In the genomic region with DNA sequence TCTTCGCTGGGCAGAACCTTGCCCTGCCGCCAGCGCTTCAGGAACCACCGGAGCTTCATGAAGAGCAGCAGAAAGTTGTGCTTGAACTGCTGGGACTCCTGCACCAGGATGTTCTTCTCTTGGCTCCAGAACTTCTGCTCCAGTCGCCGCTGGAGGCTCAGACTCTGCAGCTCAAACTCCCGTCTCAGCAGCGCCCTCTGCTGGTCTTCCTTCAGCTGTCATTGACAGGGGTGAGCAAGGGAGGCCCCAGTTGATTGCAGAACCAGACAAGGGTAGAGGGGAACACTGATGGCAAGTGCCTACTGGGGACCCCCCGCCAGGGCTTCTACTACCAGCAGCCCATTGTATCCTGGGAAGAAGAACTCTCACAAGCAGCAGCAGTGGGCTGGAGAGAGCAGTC, we compare ENCODE assay signal across 8 mouse cellular contexts. TPM values are rescaled to one million over a fixed set of nuclear protein-coding genes. Genes with fewer than 3 reads are reported as not detected.
DNase-seq lines count a peak whose midpoint lies in the region; ATAC-seq and TF ChIP-seq lines count a peak whose summit lies in the region.
"Had no signal": no experiment of that assay in that cellular context is flagged by ENCODE, and none has a peak within 500 bp of the region (broad histone marks: within the 10 kb centered on the region; RNA-seq: fewer than 3 reads in every experiment).

No protein-coding gene starts in this region.

- H3K36me3 ChIP-seq in hindbrain, embryonic 16.5 days (ENCODE audit: control insufficient read depth, insufficient read depth, low read length), result peaks cover 52% of the 10 kb centered on the region
- H3K36me3 ChIP-seq in midbrain, embryonic 13.5 days, result peaks cover 91% of the 10 kb centered on the region
- no peaks in the 10 kb centered on the region for H3K36me3 ChIP-seq in spleen, adult 2 months (ENCODE audit: control insufficient read depth, insufficient read depth, low read length)

- no peaks in the 10 kb centered on the region; the same call in 1 of the 2 replicates for H3K9me3 ChIP-seq in hindbrain, embryonic 16.5 days (ENCODE audit: control insufficient read depth, low read length)
- H3K9me3 ChIP-seq in midbrain, embryonic 13.5 days, result no peaks in the 10 kb centered on the region

- WGBS in cerebellum, adult 2 months, result 39% methylated on average over 9 of the region's 9 CpGs
- WGBS in hindbrain, embryonic 16.5 days, result 40% methylated on average over 9 of the region's 9 CpGs
- WGBS in midbrain, embryonic 13.5 days, result 49% methylated on average over 9 of the region's 9 CpGs
- 45% methylated on average over 9 of the region's 9 CpGs for WGBS in spleen, adult 2 months

- no peak for TF ChIP-seq POLR2A in cerebellum, adult 2 months (IDR thresholded peaks at IDR 0.05; ENCODE audit: borderline replicate concordance, insufficient read depth, low read length)
- no peak for TF ChIP-seq POLR2A in spleen, adult 2 months (IDR thresholded peaks at IDR 0.05; ENCODE audit: low read depth, low read length)

- H3K27ac ChIP-seq in cerebellum, adult 2 months (ENCODE audit: insufficient read depth, low read length), result peak overlapping the region; percentile 56; the same call in 1 of the 2 replicates
- no peak overlapping the region for H3K27ac ChIP-seq in hindbrain, embryonic 16.5 days (ENCODE audit: low read depth, low read length)
- H3K27ac ChIP-seq in midbrain, embryonic 13.5 days, result no peak overlapping the region
- H3K27ac ChIP-seq in spleen, adult 2 months (ENCODE audit: insufficient read depth, low read length), result no peak overlapping the region

- ATAC-seq in hindbrain, embryonic 16.5 days, result peak; percentile 74
- ATAC-seq in midbrain, embryonic 13.5 days, result peak; percentile 55

- no peak overlapping the region for H3K4me2 ChIP-seq in hindbrain, embryonic 16.5 days (ENCODE audit: low read length)
- H3K4me2 ChIP-seq in midbrain, embryonic 13.5 days (replicated peaks), result no peak overlapping the region

- no peak overlapping the region for H3K9ac ChIP-seq in hindbrain, embryonic 16.5 days (ENCODE audit: low read depth, low read length)
- no peak overlapping the region for H3K9ac ChIP-seq in midbrain, embryonic 13.5 days (replicated peaks)

- peaks cover 63% of the 10 kb centered on the region for H3K4me1 ChIP-seq in cerebellum, adult 2 months (ENCODE audit: control insufficient read depth, insufficient read depth, low read length)
- no peaks in the 10 kb centered on the region for H3K4me1 ChIP-seq in hindbrain, embryonic 16.5 days (ENCODE audit: control insufficient read depth, insufficient read depth, low read depth, low read length)
- H3K4me1 ChIP-seq in midbrain, embryonic 13.5 days (replicated peaks), result no peaks in the 10 kb centered on the region
- H3K4me1 ChIP-seq in spleen, adult 2 months (ENCODE audit: control insufficient read depth, insufficient read depth, insufficient read length), result no peaks in the 10 kb centered on the region

- TF ChIP-seq CTCF in cerebellum, adult 2 months (IDR thresholded peaks at IDR 0.05; ENCODE audit: borderline replicate concordance, insufficient read depth, low read depth, low read length), result peak; percentile 82
- TF ChIP-seq CTCF in spleen, adult 2 months (IDR thresholded peaks at IDR 0.05; ENCODE audit: extremely low read depth, insufficient read depth, insufficient read length, insufficient replicate concordance), result peak; percentile 92

- intact Hi-C loops in left cerebral cortex, postnatal 14 days (cut with DNase I), result loop anchor here (5.0 kb wide), 1 partner anchor 66 kb away; no protein-coding TSS in a partner anchor

- no peak overlapping the region for H3K4me3 ChIP-seq in cerebellum, adult 2 months (replicated peaks; ENCODE audit: insufficient read depth, low read depth, low read length)
- no peak overlapping the region for H3K4me3 ChIP-seq in hindbrain, embryonic 16.5 days (ENCODE audit: low read length)
- H3K4me3 ChIP-seq in midbrain, embryonic 13.5 days (replicated peaks), result no peak overlapping the region
- H3K4me3 ChIP-seq in spleen, adult 2 months (ENCODE audit: extremely low read depth, insufficient read depth, insufficient read length), result no peak overlapping the region
- H3K4me3 ChIP-seq: myocyte had no signal

- no peaks in the 10 kb centered on the region for H3K27me3 ChIP-seq in cerebellum, adult 2 months (ENCODE audit: control insufficient read depth, insufficient read depth, low read length)
- no peaks in the 10 kb centered on the region for H3K27me3 ChIP-seq in hindbrain, embryonic 16.5 days (replicated peaks; ENCODE audit: control insufficient read depth, insufficient read depth, low read length)
- H3K27me3 ChIP-seq in midbrain, embryonic 13.5 days, result no peaks in the 10 kb centered on the region
- H3K27me3 ChIP-seq in spleen, adult 2 months (ENCODE audit: control insufficient read depth, insufficient read depth, low read length), result no peaks in the 10 kb centered on the region

- peak; percentile 70 for DNase-seq in T-cell, adult 2 months (ENCODE audit: low spot score)
- DNase-seq in cerebellum, adult 2 months, result peak; percentile 81 to 89
- DNase-seq in forelimb bud, embryonic 11.5 days (ENCODE audit: low read depth, low spot score), result peak; percentile 76
- DNase-seq in left cerebral cortex, postnatal 14 days (ENCODE audit: low spot score in 2 of 2), result peak; percentile 78 to 90
- peak; percentile 39 to 74 for DNase-seq in spleen, adult 2 months (ENCODE audit: low read depth in 1 of 2, low spot score in 2 of 2)

RNA-seq across cellular contexts. Expression of a gene that starts 23.9 kb away (rescaled TPM):
- 4.6 and 4.8 TPM in 2 replicates for polyA plus RNA-seq in cerebellum, adult 2 months (2012; rRNA removed)
- polyA plus RNA-seq in hindbrain, embryonic 16.5 days (2015; fragmentation: Nextera tagmentation; extraction: Ambion mirVana), result 10.5 and 11.6 TPM in 2 replicates
- 1 to 10 TPM; 5.2 to 5.5 TPM for total RNA-seq in left cerebral cortex, postnatal 14 days (2021)
- 18.0 and 18.7 TPM in 2 replicates for polyA plus RNA-seq in midbrain, embryonic 13.5 days (2015; fragmentation: Nextera tagmentation; extraction: Ambion mirVana)
- 2.8 and 2.9 TPM in 2 replicates for polyA plus RNA-seq in spleen, adult 2 months (2012; rRNA removed)

RNA-seq across cellular contexts. Expression of a gene that starts 38.9 kb away (rescaled TPM):
- polyA plus RNA-seq in cerebellum, adult 2 months (2012; rRNA removed), result 782 and 861 TPM in 2 replicates
- 168 and 181 TPM in 2 replicates for polyA plus RNA-seq in hindbrain, embryonic 16.5 days (2015; fragmentation: Nextera tagmentation; extraction: Ambion mirVana)
- 100 to 1,000 TPM; 569 to 619 TPM for total RNA-seq in left cerebral cortex, postnatal 14 days (2021)
- 81.4 and 81.6 TPM in 2 replicates for polyA plus RNA-seq in midbrain, embryonic 13.5 days (2015; fragmentation: Nextera tagmentation; extraction: Ambion mirVana)
- polyA plus RNA-seq in spleen, adult 2 months (2012; rRNA removed), result 30.0 and 30.3 TPM in 2 replicates

RNA-seq across cellular contexts. Expression of a gene that starts 48.2 kb away (rescaled TPM):
- polyA plus RNA-seq in cerebellum, adult 2 months (2012; rRNA removed), result 38.3 and 50.1 TPM in 2 replicates
- polyA plus RNA-seq in hindbrain, embryonic 16.5 days (2015; fragmentation: Nextera tagmentation; extraction: Ambion mirVana), result 4.4 and 4.6 TPM in 2 replicates
- total RNA-seq in left cerebral cortex, postnatal 14 days (2021), result 10 to 100 TPM; 38.8 to 41.1 TPM
- 6.2 and 6.4 TPM in 2 replicates for polyA plus RNA-seq in midbrain, embryonic 13.5 days (2015; fragmentation: Nextera tagmentation; extraction: Ambion mirVana)
- 5.3 and 5.4 TPM in 2 replicates for polyA plus RNA-seq in spleen, adult 2 months (2012; rRNA removed)

RNA-seq across cellular contexts. Expression of a gene that starts 56.1 kb away (rescaled TPM):
- polyA plus RNA-seq in cerebellum, adult 2 months (2012; rRNA removed), result 6.0 and 7.1 TPM in 2 replicates
- polyA plus RNA-seq in hindbrain, embryonic 16.5 days (2015; fragmentation: Nextera tagmentation; extraction: Ambion mirVana), result not detected in 2 replicates
- total RNA-seq in left cerebral cortex, postnatal 14 days (2021), result not detected
- polyA plus RNA-seq in midbrain, embryonic 13.5 days (2015; fragmentation: Nextera tagmentation; extraction: Ambion mirVana), result not detected in 2 replicates
- not detected in 2 replicates for polyA plus RNA-seq in spleen, adult 2 months (2012; rRNA removed)
- polyA plus RNA-seq: myocyte had no signal
